Mouse (Mus musculus) cerebellum, postnatal 14 days (tissue): ENCODE measurements around the gene Psmc3ip.

Source experiments
- DNase-seq, 2 experiments: peaks; one replicate each; pipeline ENCODE4 v3.0.0; 2021; ENCODE audit warnings: mixed read lengths in 2 of 2

Gene Psmc3ip

GRCm38 (mm10) chr11:101051051-101051493 is 44.2 kb downstream of the Psmc3ip start:
- DNase-seq, result peak; percentile 60 to 70

- peak; percentile 75 to 78 for DNase-seq
These were observed 44.9 kb downstream of the Psmc3ip start for GRCm38 (mm10) chr11:101050359-101050758.

GRCm38 (mm10) chr11:101047502-101047901 is 47.7 kb downstream of the Psmc3ip start:
- no peak for DNase-seq

GRCm38 (mm10) chr11:101046440-101046839 is 48.8 kb downstream of the Psmc3ip start:
- no peak for DNase-seq

GRCm38 (mm10) chr11:101045826-101046225 is 49.4 kb downstream of the Psmc3ip start:
- DNase-seq, result no peak
